Mouse (Mus musculus) c-Kit-positive CD71-negative TER-119-negative erythroid progenitor cells, embryonic 14.5 days (primary cell): ENCODE results near the gene Kcnh4.

ENCODE experiments used
- DNase-seq: peaks from one replicate; pipeline ENCODE4 v3.0.0-alpha.2; 2013; ENCODE audit warnings: low read depth

Gene Kcnh4

DNA sequence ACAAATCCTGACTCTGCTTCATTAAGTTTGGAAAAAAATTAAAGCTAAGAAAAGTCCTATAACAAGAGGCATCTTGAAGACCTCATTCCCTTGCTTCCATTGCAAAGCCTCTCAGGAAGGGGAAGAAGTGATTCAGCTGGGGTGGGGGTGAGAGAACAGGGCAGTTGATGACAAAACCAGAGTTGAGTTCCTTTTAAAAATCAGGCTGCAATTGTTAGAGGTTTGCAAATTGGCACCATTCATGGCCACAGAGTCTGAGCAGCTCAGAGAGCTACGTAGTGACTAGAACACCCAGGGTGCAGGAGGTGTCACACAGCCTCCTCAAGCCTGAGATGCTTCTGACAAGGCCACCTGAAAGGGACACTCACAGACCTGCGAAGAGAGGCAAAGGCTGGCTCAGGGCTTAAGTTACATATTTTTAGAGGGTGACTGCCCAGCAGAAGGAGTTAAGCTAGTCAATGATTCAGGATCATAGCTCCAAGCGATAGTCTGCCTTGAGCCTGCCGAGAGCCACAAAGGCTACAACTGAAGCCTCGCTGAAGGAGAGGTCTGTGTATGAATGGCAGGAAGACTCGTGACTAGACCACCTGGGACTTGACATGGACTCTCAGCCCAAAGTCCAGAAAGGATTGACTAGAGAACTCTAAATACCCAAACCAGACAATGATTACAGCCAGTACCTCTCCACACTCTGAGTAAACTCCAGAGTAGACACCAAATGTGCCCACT lies 29.1 kb downstream of the Kcnh4 start:
- DNase-seq = no peak

- DNase-seq = no peak
Observed at GRCm38 (mm10) chr11:100729976-100730375, 29.8 kb downstream of the Kcnh4 start.

DNA sequence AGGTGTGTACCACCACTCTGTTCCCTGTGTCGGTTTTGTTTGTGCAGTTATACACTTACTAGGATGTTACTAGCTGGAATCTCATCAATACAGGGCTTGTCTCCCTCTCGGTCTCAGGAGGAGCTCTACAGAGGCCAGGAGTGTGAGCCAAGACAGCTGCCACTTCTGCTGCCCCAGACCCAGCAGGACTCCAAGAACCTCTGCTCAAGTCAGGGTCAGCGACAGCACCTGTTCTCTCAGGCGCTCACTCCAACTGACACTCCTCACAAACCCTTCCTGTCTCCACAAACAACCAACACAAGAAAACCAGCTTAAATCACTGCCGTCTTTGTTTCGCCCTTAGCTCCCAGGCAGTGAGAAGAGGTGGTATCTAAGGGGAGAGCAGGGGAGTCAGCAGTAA lies 31.1 kb downstream of the Kcnh4 start:
- no peak for DNase-seq

DNA sequence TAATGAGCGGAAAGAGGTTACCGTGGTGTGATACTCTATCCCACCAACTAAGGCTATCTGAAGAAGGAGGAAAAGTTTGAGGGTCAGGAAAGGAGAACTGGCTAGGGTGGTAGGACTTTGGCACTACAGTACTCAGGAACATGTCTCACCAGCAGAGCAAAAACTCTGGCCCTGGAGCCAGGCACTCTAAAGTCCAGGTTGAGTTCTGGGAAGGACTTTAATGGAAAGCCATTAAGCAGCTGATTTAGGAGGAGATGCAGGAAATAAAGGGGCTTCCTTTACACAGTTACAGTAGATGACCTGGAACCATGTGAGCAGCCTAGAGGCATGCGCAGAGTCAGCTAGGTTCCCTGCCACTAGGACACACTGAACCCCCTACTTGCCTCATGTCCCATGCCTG lies 32.5 kb downstream of the Kcnh4 start:
- no peak for DNase-seq

DNA sequence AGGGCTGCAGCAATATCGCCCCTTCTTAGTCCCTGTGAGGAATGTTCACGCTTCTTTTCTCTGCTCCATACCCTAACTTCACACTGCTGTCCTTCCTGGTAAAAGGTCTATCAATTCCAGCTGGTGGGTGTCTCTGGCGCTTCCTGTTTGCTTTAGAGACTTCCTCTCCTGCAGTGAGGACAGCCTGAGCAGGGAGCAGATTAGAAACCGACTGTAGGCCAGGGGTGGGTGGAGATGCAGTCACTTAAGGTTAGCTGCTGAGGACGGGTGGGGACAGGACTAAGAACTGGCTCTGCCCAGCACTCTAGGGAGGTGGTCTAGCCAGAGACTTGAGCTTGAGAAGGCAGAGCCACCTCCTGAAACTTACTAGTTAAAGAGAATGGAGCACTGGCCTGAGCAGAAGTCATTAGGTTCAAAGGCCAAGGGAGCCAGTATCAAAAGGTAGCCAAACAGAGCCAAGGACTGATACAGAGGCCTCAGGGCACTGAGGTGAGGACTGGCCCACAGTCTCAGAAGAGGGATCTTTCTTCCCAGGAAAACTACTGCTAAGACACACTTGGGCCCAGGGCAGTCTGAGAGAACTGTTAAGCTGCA lies 34.7 kb downstream of the Kcnh4 start:
- no peak for DNase-seq

GRCm38 (mm10) chr11:100722493-100723028 lies 37.2 kb downstream of the Kcnh4 start:
- no peak for DNase-seq

GRCm38 (mm10) chr11:100721776-100722492 lies 37.8 kb downstream of the Kcnh4 start:
- DNase-seq = no peak

GRCm38 (mm10) chr11:100721254-100721653 lies 38.5 kb downstream of the Kcnh4 start:
- no peak for DNase-seq

- no peak for DNase-seq
Observed at GRCm38 (mm10) chr11:100720345-100720744, 39.4 kb downstream of the Kcnh4 start.

DNA sequence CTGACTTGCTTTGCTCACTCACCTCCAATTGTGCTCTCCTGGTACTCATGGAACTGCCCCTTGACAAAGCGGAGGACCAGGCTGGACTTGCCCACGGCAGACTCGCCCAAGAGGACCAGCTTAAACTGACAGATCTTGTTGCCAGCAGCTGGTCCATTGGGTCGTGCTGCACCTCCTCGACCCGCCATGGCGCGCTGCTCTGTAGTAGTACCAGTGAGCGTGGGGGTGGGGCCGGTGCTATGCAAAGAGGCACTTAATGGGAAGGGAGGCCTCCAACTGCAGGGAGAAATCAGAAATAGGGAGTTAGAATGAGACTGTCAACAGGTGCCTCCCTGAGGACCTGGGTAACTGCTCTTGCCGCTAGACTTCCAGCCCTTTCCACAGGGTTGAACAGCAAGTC lies 39.8 kb downstream of the Kcnh4 start:
- DNase-seq = no peak

- DNase-seq = no peak
Observed at GRCm38 (mm10) chr11:100719312-100719711, 40.4 kb downstream of the Kcnh4 start.

DNA sequence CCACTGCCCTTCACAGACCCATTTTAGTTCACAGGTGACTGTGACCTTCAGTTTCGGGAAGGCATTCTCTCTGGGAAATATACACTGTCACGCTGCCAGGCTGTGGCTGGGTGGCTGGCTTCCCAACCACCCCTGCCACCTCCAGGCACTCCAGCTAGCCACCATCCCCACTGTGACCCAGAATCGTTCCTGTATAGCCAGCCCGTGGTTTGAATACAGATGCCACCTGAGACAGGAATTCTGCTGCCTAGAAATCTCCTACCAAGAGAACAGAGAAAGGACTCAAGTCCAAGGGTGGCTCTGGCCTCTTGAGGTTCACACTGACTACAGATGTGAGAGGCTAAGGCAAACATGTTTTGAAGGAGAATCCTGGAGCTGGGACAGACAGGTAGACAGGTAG lies 40.9 kb downstream of the Kcnh4 start:
- no peak for DNase-seq

DNA sequence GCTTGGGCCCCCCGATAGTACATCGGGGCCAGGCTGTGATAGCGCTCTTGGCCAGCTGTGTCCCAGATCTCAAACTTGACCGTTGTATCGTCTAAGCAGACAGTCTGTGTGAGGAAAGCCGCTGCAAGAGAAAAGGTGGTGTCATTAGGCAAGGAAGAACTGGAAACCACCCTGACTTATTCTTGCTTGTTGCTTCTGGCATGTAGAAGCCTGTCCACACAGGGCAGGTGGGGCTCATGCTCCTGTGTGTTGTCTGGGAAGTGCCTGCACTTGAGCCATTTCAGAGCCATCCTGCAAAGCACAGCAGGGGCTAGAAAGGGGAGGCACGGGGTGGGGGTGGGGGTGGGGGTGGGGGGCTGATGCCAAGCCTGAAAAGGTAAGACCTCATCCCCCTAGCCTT lies 41.3 kb downstream of the Kcnh4 start:
- DNase-seq = no peak

- no peak for DNase-seq
Observed at GRCm38 (mm10) chr11:100716649-100717048, 43.1 kb downstream of the Kcnh4 start.

- no peak for DNase-seq
Observed at GRCm38 (mm10) chr11:100714948-100715347, 44.8 kb downstream of the Kcnh4 start.

GRCm38 (mm10) chr11:100714534-100714915 lies 45.2 kb downstream of the Kcnh4 start:
- peak; percentile 74 for DNase-seq

DNA sequence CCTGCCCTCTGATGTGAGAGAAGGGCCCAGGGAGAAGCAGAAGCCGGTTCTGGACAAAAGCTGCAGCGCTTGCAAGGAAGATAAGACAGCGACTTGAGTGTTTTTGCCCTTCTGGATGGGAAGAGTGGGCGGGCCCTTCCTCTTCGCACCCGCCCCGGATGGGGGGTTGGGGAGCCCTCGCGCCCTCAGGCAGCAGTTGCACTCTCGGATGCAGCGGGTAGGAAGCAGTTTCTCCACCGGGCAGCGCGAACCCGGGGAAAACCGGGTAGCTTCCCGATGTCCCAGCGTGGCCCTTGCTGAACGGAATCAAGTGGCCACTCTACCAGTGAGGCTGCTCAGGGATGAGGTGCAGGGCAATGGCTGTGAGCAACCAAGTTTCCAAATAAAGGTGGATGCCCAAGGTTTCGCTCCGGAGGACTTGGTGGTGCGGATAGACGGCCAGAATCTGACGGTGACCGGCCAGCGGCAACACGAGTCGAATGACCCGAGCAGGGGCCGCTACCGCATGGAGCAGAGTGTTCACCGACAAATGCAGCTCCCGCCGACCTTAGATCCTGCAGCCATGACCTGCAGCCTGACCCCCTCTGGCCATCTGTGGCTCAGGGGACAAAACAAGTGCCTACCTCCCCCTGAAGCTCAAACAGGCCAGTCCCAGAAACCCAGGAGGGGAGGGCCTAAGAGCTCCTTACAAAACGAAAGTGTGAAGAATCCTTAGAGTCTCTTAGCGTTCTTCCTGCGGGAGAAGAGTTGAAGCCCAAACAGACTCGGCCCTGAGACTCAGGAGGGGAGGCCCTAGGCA lies 45.8 kb downstream of the Kcnh4 start, which contains the start of gene Hspb9:
Gene Hspb9, plus strand, starts transcription at position 116 of the 799 bp plus-strand sequence.
- DNase-seq = no peak

DNA sequence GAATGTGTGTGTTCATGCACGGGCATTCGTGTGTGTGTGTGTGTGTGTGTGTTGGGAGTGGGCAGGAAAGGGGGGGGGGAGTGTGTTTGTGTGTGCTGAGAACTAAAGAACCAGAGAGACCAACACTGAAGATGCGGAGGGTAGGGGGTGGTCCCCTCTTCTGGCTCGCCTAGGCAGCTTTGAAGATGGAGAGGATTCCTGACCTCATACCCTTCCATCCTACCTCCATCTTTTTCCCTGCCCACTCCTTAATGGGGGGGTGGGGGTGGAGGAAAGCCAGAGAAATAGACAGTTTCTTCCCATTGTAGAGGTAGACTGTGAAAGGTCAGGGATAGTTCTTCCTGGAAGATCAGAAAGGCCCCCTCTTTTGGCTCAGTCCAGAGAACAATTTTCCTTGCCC lies 46.6 kb downstream of the Kcnh4 start:
- no peak for DNase-seq

- DNase-seq = no peak
Observed at GRCm38 (mm10) chr11:100711783-100712615, 47.7 kb downstream of the Kcnh4 start, which contains the start of gene Kat2a. TSS of gene Kat2a (minus strand) at chr11:100712465.

DNA sequence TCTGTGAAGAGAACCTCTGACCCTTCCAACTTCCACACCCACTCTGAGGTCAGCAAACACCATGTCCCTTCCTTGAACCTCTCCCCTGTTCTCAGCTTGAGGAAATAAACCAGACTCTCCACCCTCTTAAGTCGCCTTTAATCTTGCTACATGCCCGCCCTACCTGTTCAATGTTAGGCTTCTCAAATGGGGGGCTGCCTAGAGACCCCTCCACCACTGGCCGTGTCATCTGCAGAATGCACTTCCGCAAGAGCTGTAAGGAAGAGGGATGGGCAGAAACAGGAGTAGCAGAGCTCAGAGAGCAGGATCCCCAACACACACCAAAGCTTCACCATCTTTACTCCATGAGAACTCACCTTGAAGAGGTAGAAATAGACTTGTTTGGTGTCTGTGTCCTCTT lies 48.8 kb downstream of the Kcnh4 start:
- no peak for DNase-seq

GRCm38 (mm10) chr11:100710528-100710927 lies 49.2 kb downstream of the Kcnh4 start:
- no peak for DNase-seq
